Mouse (Mus musculus): ENCODE measurements around the gene Edn1. TPM values are rescaled to one million over a fixed set of nuclear protein-coding genes. Genes with fewer than 3 reads are reported as not detected.

Edn1 gene
- total RNA-seq, 4 experiments from 2014 or later: 1.6 to 2.6 (median 1.8) TPM

GRCm38 (mm10) chr13:42315628-42316027 lies 14.4 kb downstream of the Edn1 start:
- no peak for DNase-seq (ENCODE audit: low spot score in 2 of 2)

- DNase-seq (ENCODE audit: low spot score in 2 of 2): no peak
Observed at GRCm38 (mm10) chr13:42317808-42318207, 16.5 kb downstream of the Edn1 start.

- DNase-seq (ENCODE audit: low spot score in 2 of 2): no peak
Observed at GRCm38 (mm10) chr13:42328576-42328975, 27.3 kb downstream of the Edn1 start.

DNA sequence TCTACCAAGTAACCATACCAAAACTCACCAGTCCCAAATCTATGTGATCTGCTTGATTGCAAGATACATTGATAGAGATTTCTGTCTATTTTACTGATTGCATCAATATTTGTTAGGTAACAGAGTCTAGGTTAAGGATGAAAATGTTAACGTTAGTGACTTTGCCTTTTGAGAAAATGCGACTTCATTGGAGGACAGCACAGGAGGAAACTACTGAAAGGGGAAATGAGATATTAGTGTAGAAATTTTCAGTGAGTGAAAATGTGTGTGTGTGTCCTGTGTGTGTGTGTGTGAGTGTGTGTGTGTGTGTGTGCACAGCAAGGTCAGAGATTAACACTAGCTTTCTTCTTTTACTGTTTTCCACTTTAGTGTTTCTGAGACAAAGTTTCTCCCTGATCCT lies 29.8 kb downstream of the Edn1 start:
- no peak for DNase-seq (ENCODE audit: low spot score in 2 of 2)

DNA sequence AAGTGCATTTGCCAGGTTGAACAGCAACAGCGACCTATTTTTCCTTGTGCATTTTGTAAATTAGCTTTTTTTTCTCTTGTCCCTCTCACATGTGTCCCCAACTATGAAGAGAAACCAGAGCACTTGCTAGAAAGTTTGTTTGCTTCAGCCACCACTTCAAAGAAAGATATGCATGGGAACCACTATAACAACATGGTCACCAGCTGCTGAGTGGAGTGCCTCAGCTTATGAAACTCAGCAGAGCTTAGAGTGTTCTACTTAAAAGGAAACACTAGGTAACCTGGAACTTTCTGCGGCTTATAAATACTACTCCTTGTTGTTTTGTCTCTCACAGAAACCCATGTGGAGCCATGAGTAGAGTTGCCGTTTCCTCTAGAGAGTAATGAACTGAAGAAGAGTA lies 33.7 kb downstream of the Edn1 start:
- DNase-seq (ENCODE audit: low spot score in 2 of 2): no peak

DNA sequence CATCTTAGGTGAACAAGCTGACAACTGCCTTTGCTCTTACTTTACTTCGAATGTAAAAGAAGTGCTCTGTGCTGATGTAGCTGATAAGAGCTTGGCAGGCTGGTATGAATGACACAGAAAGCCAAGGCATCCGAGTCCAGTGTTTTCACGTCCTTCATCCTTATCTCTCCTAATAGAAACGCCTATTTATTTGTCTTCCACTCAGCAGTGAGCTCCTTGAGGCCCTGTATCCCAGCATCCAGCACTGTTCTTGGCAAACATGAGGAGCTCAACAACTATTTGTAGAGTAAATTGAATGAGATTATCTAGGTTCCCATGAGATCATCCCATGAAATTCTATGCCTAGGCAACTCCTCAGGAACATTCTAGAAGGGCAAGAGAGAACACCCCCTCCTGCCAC lies 35.1 kb downstream of the Edn1 start:
- no peak for DNase-seq (ENCODE audit: low spot score in 2 of 2)

DNA sequence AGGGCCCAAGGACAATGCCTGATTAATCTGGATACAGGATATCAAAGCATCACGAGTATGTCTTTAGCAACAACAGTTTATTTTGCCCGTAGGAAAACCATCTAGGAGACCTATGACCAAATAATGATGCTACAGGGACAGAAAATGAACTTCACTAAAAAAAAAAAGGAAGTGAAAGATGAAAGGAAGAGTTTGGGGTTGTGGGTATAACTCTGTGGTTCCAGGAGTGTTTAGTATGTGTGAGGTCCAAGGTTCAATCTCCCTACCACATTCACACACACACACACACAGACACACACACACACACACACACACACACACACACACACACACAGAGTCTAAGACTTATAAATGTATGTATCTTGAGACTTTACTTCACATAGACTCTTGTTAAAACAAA lies 35.8 kb downstream of the Edn1 start:
- DNase-seq (ENCODE audit: low spot score in 2 of 2): no peak

DNA sequence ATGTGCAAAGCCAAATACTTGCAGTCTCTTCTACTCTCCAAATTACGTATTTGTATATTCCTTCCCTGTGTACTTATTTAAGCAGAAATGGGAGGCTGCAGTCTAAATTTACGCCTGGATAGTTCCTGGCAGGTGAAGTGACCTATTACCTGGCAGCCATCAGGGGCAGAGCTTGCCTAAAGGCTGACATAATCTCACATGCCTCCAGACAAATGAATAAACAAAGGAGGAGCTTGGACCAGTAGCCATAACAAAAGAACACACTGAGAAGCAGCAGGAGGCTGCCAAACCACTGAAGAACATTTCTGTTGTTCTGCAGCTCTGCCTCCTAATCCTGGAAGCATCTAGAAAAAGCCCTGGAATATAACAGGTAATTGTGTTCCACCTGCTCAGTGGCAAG lies 38.2 kb downstream of the Edn1 start:
- no peak for DNase-seq (ENCODE audit: low spot score in 2 of 2)

DNA sequence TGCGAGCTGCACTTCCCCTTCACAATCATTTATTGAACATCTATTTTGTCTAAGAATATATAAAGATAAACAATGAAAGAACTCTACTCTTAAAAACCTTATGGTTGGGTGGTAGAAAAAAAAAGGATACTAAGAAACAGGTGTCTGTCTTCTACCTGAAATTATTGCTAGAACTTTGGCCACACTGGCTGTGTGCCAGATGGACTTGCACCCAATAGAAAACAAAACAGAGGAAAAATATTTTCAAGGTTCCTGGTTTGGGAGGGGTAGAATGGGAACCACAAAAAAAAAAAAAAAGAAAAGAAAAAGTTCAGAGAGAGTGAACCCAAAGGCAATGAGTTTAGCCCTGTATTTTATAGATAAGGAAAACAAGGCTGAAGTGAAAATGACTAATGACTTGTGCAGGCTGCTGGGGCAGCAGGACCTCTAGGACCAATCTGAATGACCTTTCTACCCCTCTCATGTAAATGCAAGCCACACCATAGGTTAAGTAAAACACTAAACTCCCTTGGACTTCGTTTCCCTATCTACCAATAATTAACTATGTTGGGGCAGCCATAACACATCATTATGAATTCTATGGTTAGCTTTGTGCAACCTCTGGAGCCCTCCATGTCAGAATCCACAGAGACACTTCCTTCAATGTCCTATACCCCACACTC lies 40.7 kb downstream of the Edn1 start:
- no peak for DNase-seq (ENCODE audit: low spot score in 2 of 2)

- no peak for DNase-seq (ENCODE audit: low spot score in 2 of 2)
Observed at GRCm38 (mm10) chr13:42345439-42345838, 44.2 kb downstream of the Edn1 start.

DNA sequence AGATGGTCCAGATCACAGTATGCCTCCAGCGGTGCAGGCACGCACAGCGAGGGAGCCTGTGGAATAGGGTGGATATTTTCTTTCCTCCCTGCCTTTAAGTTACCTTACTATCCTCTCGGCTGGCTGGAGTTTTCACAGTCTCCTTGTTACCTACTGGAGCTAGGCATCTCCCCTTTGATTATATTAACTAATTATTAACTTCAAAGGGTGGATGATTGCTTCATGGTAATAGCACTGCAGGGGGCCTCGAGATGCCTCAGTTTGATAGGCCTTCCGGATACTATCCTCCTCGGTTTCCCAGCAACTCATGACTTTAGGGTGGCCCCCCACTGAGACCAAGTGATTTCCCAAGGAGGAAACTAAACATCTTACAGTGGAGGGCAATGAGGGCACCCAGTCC lies 45.1 kb downstream of the Edn1 start:
- no peak for DNase-seq (ENCODE audit: low spot score in 2 of 2)

DNA sequence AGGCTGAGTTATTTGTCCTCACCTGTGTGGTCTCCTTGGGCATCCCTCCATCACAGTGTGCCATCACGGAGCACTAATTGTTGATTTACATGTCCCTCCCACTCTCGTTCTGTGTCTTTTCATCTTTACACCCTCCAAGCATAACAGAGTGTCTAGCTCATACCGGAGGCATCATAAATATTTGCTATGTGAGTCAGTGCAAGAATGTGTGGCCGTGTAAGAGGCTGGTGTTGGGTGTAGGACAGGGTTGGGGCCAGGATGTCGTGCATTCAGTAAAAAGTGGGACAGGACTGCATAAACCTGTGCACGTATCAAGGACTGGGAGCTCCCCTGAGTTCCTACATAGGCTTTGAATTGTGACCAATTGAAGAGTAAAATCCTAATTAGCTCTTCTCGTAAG lies 50.4 kb downstream of the Edn1 start:
- DNase-seq (ENCODE audit: low spot score in 2 of 2): no peak

Other genes with a start within 250 kb of the Edn1 start
- gene Hivep1, start 249.5 kb upstream of the Edn1 start, total RNA-seq (2022): 10 to 100 TPM; 25.8 to 32.3 (median 31.3) TPM

Measured in layer of hippocampus, adult 8-10 months (tissue).